In genomic region chr9:96860380-96861091, GRCm38 (mm10) we compare ENCODE assay signal across 16 mouse cellular contexts. TPM values are rescaled to one million over a fixed set of nuclear protein-coding genes. Genes with fewer than 3 reads are reported as not detected.
DNase-seq lines count a peak whose midpoint lies in the region; ATAC-seq and TF ChIP-seq lines count a peak whose summit lies in the region.
"Had no signal": no experiment of that assay in that cellular context is flagged by ENCODE, and none has a peak within 500 bp of the region (broad histone marks: within the 10 kb centered on the region; RNA-seq: fewer than 3 reads in every experiment).

No protein-coding gene starts in this region.

- no peaks in the 10 kb centered on the region for H3K9me3 ChIP-seq in heart, embryonic 12.5 days (replicated peaks)
- H3K9me3 ChIP-seq in heart, embryonic 11.5 days (replicated peaks; ENCODE audit: control insufficient read depth, low read length): no peaks in the 10 kb centered on the region
- no peaks in the 10 kb centered on the region for H3K9me3 ChIP-seq in embryonic facial prominence, embryonic 11.5 days (replicated peaks; ENCODE audit: control insufficient read depth, low read length)
- H3K9me3 ChIP-seq in intestine, postnatal 0 days (ENCODE audit: control insufficient read depth): no peaks in the 10 kb centered on the region
- H3K9me3 ChIP-seq in liver, postnatal 0 days (ENCODE audit: low read length): no peaks in the 10 kb centered on the region
- H3K9me3 ChIP-seq: hindbrain, embryonic 13.5 days; lung, embryonic 15.5 days; megakaryocyte, embryonic 14.5 days had no signal

- no peak overlapping the region for H3K9ac ChIP-seq in heart, embryonic 12.5 days
- H3K9ac ChIP-seq in heart, embryonic 11.5 days (ENCODE audit: low read depth, low read length): no peak overlapping the region
- H3K9ac ChIP-seq in embryonic facial prominence, embryonic 11.5 days (replicated peaks; ENCODE audit: low read length): no peak overlapping the region
- no peak overlapping the region for H3K9ac ChIP-seq in intestine, postnatal 0 days (ENCODE audit: low read depth, low read length)
- no peak overlapping the region for H3K9ac ChIP-seq in liver, postnatal 0 days (replicated peaks)
- H3K9ac ChIP-seq: hindbrain, embryonic 13.5 days; lung, embryonic 15.5 days had no signal

- DNase-seq in 3T3-L1 (ENCODE audit: low read depth, low spot score): peak; percentile 34
- no peak for DNase-seq in embryonic facial prominence, embryonic 11.5 days (ENCODE audit: low spot score)
- DNase-seq in liver, postnatal 0 days: no peak
- DNase-seq in testis, postnatal 14 days (ENCODE audit: low spot score): no peak
- DNase-seq in right cerebral cortex, postnatal 36 days (ENCODE audit: low spot score in 2 of 2): no peak
- DNase-seq: B cell, adult 2 months; cerebellum, adult 11 months; gastrocnemius, postnatal 25 days; thymus, postnatal 25 days had no signal

- WGBS in heart, embryonic 12.5 days: 83% methylated on average over 5 of the region's 5 CpGs
- 85% methylated on average over 5 of the region's 5 CpGs for WGBS in heart, embryonic 11.5 days (ENCODE audit: insufficient replicate concordance)
- WGBS in embryonic facial prominence, embryonic 11.5 days: 91% methylated on average over 5 of the region's 5 CpGs
- WGBS in intestine, postnatal 0 days: 88% methylated on average over 5 of the region's 5 CpGs
- WGBS in liver, postnatal 0 days (ENCODE audit: insufficient replicate concordance): 79% methylated on average over 5 of the region's 5 CpGs

- TF ChIP-seq CTCF in intestine, postnatal 0 days (IDR thresholded peaks at IDR 0.05; ENCODE audit: low read depth): no peak
- no peak for TF ChIP-seq CTCF in liver, postnatal 0 days (IDR thresholded peaks at IDR 0.05; ENCODE audit: low read depth)

- no peaks in the 10 kb centered on the region for H3K27me3 ChIP-seq in heart, embryonic 12.5 days (replicated peaks)
- no peaks in the 10 kb centered on the region for H3K27me3 ChIP-seq in heart, embryonic 11.5 days (ENCODE audit: control insufficient read depth, insufficient read depth, low read length)
- no peaks in the 10 kb centered on the region for H3K27me3 ChIP-seq in embryonic facial prominence, embryonic 11.5 days (ENCODE audit: control insufficient read depth, insufficient read depth, low read length)
- no peaks in the 10 kb centered on the region for H3K27me3 ChIP-seq in intestine, postnatal 0 days (replicated peaks; ENCODE audit: control insufficient read depth, insufficient read depth, low read length)
- H3K27me3 ChIP-seq in liver, postnatal 0 days (ENCODE audit: insufficient read depth, low read length): no peaks in the 10 kb centered on the region
- H3K27me3 ChIP-seq: hindbrain, embryonic 13.5 days; lung, embryonic 15.5 days had no signal

- no peak overlapping the region for H3K4me3 ChIP-seq in heart, embryonic 12.5 days
- no peak overlapping the region for H3K4me3 ChIP-seq in heart, embryonic 11.5 days (ENCODE audit: low read depth, low read length)
- no peak overlapping the region for H3K4me3 ChIP-seq in embryonic facial prominence, embryonic 11.5 days (ENCODE audit: low read depth, low read length)
- H3K4me3 ChIP-seq in intestine, postnatal 0 days (ENCODE audit: low read depth, low read length): no peak overlapping the region
- no peak overlapping the region for H3K4me3 ChIP-seq in liver, postnatal 0 days (ENCODE audit: low read depth, low read length)
- H3K4me3 ChIP-seq: hindbrain, embryonic 13.5 days; lung, embryonic 15.5 days had no signal

- peaks cover under 1% of the 10 kb centered on the region; the same call in 1 of the 2 replicates for H3K36me3 ChIP-seq in heart, embryonic 12.5 days
- H3K36me3 ChIP-seq in heart, embryonic 11.5 days (ENCODE audit: control insufficient read depth, insufficient read depth, low read length): no peaks in the 10 kb centered on the region
- no peaks in the 10 kb centered on the region for H3K36me3 ChIP-seq in embryonic facial prominence, embryonic 11.5 days (replicated peaks; ENCODE audit: control insufficient read depth, insufficient read depth, low read depth, low read length)
- H3K36me3 ChIP-seq in intestine, postnatal 0 days (ENCODE audit: control insufficient read depth, insufficient read depth): no peaks in the 10 kb centered on the region
- no peaks in the 10 kb centered on the region for H3K36me3 ChIP-seq in liver, postnatal 0 days (replicated peaks; ENCODE audit: insufficient read depth, low read length)
- H3K36me3 ChIP-seq: hindbrain, embryonic 13.5 days; lung, embryonic 15.5 days had no signal

- no peak for ATAC-seq in heart, embryonic 12.5 days (ENCODE audit: insufficient number of reproducible peaks, low FRiP score)
- no peak for ATAC-seq in heart, embryonic 11.5 days (replicated peaks; ENCODE audit: insufficient number of reproducible peaks, low FRiP score, low TSS enrichment)
- ATAC-seq in embryonic facial prominence, embryonic 11.5 days (replicated peaks; ENCODE audit: insufficient number of reproducible peaks, low FRiP score, low TSS enrichment, low read depth): no peak
- ATAC-seq in intestine, postnatal 0 days: no peak
- no peak for ATAC-seq in liver, postnatal 0 days

- TF ChIP-seq EP300 in liver, postnatal 0 days (IDR thresholded peaks at IDR 0.05; ENCODE audit: low read depth): no peak

- peaks cover 67% of the 10 kb centered on the region for H3K4me1 ChIP-seq in heart, embryonic 12.5 days (replicated peaks)
- H3K4me1 ChIP-seq in heart, embryonic 11.5 days (ENCODE audit: control insufficient read depth, insufficient read depth, low read length): peaks cover 53% of the 10 kb centered on the region
- no peaks in the 10 kb centered on the region; the same call in none of the 2 replicates for H3K4me1 ChIP-seq in embryonic facial prominence, embryonic 11.5 days (ENCODE audit: control insufficient read depth, insufficient read depth, low read length)
- H3K4me1 ChIP-seq in intestine, postnatal 0 days (replicated peaks; ENCODE audit: control insufficient read depth, insufficient read depth, low read length): peaks cover 3% of the 10 kb centered on the region; the same call in 1 of the 2 replicates
- H3K4me1 ChIP-seq in liver, postnatal 0 days (ENCODE audit: insufficient read depth): no peaks in the 10 kb centered on the region
- H3K4me1 ChIP-seq: lung, embryonic 15.5 days had no signal

- H3K4me2 ChIP-seq in heart, embryonic 12.5 days: no peak overlapping the region
- H3K4me2 ChIP-seq in heart, embryonic 11.5 days: no peak overlapping the region
- no peak overlapping the region for H3K4me2 ChIP-seq in embryonic facial prominence, embryonic 11.5 days (ENCODE audit: low read depth, low read length)
- no peak overlapping the region for H3K4me2 ChIP-seq in intestine, postnatal 0 days (replicated peaks; ENCODE audit: low read depth)
- H3K4me2 ChIP-seq in liver, postnatal 0 days (ENCODE audit: low read depth, low read length): no peak overlapping the region
- H3K4me2 ChIP-seq: hindbrain, embryonic 13.5 days; liver, embryonic 11.5 days; lung, embryonic 15.5 days had no signal

- peak overlapping the region; percentile 38; the same call in 1 of the 2 replicates for H3K27ac ChIP-seq in heart, embryonic 12.5 days (ENCODE audit: poor library complexity, severe bottlenecking)
- no peak overlapping the region for H3K27ac ChIP-seq in heart, embryonic 11.5 days (ENCODE audit: low read depth, low read length)
- peak overlapping the region; percentile 70 for H3K27ac ChIP-seq in embryonic facial prominence, embryonic 11.5 days (replicated peaks; ENCODE audit: low read depth, low read length)
- 0 out of 2 replicates have a peak overlapping the region, but pooled peaks have one; percentile 35 for H3K27ac ChIP-seq in intestine, postnatal 0 days (ENCODE audit: low read depth, low read length)
- H3K27ac ChIP-seq in liver, postnatal 0 days (ENCODE audit: low read depth): no peak overlapping the region
- H3K27ac ChIP-seq: lung, embryonic 15.5 days had no signal

RNA-seq across cellular contexts. Expression of gene Pxylp1, which starts 31.9 kb away (rescaled TPM):
- polyA plus RNA-seq in heart, embryonic 12.5 days (2016; fragmentation: Nextera tagmentation; extraction: Ambion mirVana): 36.9 and 37.3 TPM in 2 replicates
- 31.3 and 33.7 TPM in 2 replicates for polyA plus RNA-seq in heart, embryonic 11.5 days (2014; fragmentation: Nextera tagmentation; extraction: Ambion mirVana)
- polyA plus RNA-seq in embryonic facial prominence, embryonic 11.5 days (2014; fragmentation: Nextera tagmentation; extraction: Ambion mirVana): 22.7 and 26.7 TPM in 2 replicates
- 22.7 and 24.1 TPM in 2 replicates for polyA plus RNA-seq in intestine, postnatal 0 days (2015; fragmentation: Nextera tagmentation; extraction: Ambion mirVana)
- polyA plus RNA-seq in liver, postnatal 0 days (2015; fragmentation: Nextera tagmentation; extraction: Ambion mirVana): 4.9 and 5.3 TPM in 2 replicates

Comparison
In these comparisons a context has a peak if more than half of its experiments do, and no peak if none do; other contexts are left out.
1. H3K27ac ChIP-seq: peak in heart, embryonic 12.5 days (single experiment), embryonic facial prominence, embryonic 11.5 days (single experiment) and intestine, postnatal 0 days (single experiment); none in heart, embryonic 11.5 days (single experiment) and liver, postnatal 0 days (single experiment).